Mouse (Mus musculus): ENCODE data around the gene Mif. TPM values are rescaled to one million over a fixed set of nuclear protein-coding genes. Genes with fewer than 3 reads are reported as not detected.
"Not testable (repeated sequence)": the region's sequence is repeated elsewhere in the genome, so short reads cannot be mapped to it uniquely, and the experiment has no call there.

Gene Mif
- total RNA-seq, 2 experiments from 2014 or later: 475 to 526 TPM

DNA sequence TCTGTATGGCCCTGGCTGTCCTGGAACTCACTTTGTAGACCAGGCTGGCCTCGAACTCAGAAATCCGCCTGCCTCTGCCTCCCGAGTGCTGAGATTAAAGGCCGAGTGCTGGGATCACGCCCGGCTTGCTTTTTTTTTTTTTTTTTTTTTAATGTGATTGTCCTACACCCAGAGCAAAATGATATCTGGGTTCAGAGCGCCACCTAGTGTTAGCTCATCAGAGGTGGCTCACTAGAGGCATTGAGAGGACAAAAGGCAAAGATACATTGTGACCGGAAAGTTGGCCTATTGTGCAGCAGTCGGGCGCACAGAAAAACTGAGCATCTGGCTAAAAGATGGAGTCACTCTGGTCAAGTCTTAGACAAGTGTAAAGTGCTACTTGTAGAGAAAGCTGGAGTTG lies 6.6 kb downstream of the Mif start:
- DNase-seq (ENCODE audit: extremely low spot score in 1 of 2, low spot score in 2 of 2): peak; percentile 81 to 85
- H3K4me3 ChIP-seq: no peak overlapping the region
- peak; percentile 73 for TF ChIP-seq CTCF (IDR thresholded peaks at IDR 0.05)
- no peak overlapping the region for H3K27ac ChIP-seq
- intact Hi-C loops (cut with DNase I): loop anchor here (1.0 to 2.0 kb wide), 3 partner anchors 109 to 267 kb away; no protein-coding TSS in a partner anchor

- Histone ChIP-seq H3K27ac (no peak overlapping the region), H3K4me3 (no peak overlapping the region)
- DNase-seq (ENCODE audit: extremely low spot score in 1 of 2, low spot score in 2 of 2): no peak
- intact Hi-C loops (cut with DNase I): loop anchor here (1.0 to 2.0 kb wide), 3 partner anchors 108 to 266 kb away; no protein-coding TSS in a partner anchor
- TF ChIP-seq CTCF (IDR thresholded peaks at IDR 0.05): no peak
Measured at GRCm38 (mm10) chr10:75852539-75853125, 7.4 kb downstream of the Mif start.

DNA sequence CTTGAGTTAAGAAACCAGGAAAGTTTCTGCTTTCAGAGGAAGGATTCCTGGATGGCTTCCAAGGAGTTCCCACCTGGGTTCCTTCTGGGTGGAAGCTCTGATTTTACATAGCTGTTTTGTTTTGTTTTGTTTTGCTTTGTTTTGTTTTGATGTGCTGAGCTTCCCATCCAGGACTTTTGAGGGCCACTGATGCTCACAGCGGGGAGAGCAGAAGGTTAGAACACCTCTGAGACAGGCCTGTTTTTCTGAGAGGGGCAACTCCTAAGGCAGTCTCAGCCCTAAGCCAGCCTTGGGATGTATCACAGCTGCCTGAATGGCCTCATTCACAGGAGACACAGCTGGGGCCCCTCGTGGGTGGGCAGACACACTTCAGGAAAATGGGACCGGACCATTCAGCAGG lies 8.4 kb downstream of the Mif start:
- H3K27ac ChIP-seq: no peak overlapping the region
- DNase-seq (ENCODE audit: extremely low spot score in 1 of 2, low spot score in 2 of 2): no peak
- no peak for TF ChIP-seq CTCF (IDR thresholded peaks at IDR 0.05)
- no peak overlapping the region for H3K4me3 ChIP-seq
- intact Hi-C loops (cut with DNase I): loop anchor here (2.0 kb wide), 1 partner anchor 217 kb away; no protein-coding TSS in a partner anchor

DNA sequence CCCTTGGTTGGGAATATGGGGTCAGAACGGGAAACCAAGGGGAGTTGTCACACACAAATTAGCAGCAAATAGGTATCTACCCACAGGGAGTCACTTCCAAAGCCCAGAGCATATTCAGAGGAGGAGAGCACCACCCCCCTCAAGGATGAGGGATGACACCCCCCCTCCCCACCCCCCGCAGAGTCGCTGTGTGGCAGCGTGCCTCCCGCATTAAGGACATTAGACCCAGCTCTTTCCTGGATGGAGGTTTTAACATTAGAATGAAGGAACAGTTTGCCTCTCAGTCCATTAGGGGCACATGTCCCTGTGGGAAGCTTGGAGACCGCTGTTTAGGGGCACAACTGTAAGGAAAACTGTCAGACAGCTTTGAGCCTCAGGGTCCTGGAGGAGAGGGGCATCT lies 9.0 kb downstream of the Mif start:
- Histone ChIP-seq H3K27ac (no peak overlapping the region), H3K4me3 (no peak overlapping the region)
- TF ChIP-seq CTCF (IDR thresholded peaks at IDR 0.05): no peak
- DNase-seq (ENCODE audit: extremely low spot score in 1 of 2, low spot score in 2 of 2): no peak
- intact Hi-C loops (cut with DNase I): no loop called here

DNA sequence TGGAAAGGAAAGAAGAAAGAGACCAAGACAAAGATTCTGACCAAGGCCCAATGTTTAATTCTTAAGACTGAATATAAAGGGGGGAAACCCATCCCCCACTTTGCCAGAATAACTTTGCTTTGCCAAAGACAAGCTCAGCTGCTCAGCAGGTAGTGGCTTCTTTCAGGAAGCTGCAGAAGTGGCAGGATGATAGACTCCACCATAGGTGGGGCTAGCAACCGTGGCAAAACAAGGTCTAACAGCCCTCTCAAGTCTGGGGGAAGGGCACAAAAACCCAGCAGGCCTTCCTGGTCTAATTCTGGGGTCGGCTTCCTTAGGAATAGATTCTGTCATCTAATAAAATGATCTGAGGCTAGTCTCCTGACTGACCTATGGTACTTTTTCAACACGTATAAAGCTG lies 11.7 kb downstream of the Mif start:
- DNase-seq (ENCODE audit: extremely low spot score in 1 of 2, low spot score in 2 of 2): no peak
- intact Hi-C loops (cut with DNase I): no loop called here

DNA sequence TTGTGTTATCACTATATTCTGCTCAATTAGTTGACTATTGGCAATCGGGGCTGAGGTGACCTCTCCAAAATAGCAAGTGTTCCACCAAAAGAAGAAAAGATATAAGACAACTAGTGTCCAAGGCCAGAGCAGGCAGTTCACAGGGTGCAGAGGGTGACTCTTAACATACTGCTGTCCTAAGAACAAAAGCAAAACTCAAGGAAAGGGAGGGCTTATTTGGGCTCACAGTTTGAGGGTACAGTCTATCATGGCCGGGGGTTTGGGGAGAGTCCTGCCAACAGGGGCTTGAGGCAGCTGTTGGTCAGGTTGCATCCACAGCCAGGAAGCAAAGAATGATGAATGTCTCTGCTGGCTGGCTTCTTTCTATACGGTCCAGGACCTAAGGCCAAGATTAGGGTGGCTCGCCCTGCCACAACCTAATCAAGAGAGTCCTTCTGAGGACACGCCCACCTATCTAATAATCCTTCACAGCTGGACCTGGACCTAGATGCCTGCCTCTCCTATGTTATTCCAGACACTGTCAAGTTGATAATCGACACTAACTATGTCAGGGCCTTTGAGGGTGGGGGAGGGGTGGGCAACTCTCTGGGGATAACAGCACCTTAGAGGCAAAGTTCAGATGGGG lies 14.6 kb downstream of the Mif start:
- TF ChIP-seq CTCF (IDR thresholded peaks at IDR 0.05): no peak

More for the DNA sequence above, 11.7 kb downstream of the Mif start:
- Histone ChIP-seq H3K27ac (no peak overlapping the region), H3K4me3 (no peak overlapping the region)
- no peak for TF ChIP-seq CTCF (IDR thresholded peaks at IDR 0.05)

GRCm38 (mm10) chr10:75844800-75845199 lies 15.2 kb downstream of the Mif start:
- H3K27ac ChIP-seq: no peak overlapping the region
- intact Hi-C loops (cut with DNase I): no loop called here
- no peak for DNase-seq (ENCODE audit: extremely low spot score in 1 of 2, low spot score in 2 of 2)

More for the DNA sequence above, 14.6 kb downstream of the Mif start:
- Histone ChIP-seq H3K4me3 (no peak overlapping the region), H3K27ac (no peak overlapping the region)
- intact Hi-C loops (cut with DNase I): no loop called here
- no peak for DNase-seq (ENCODE audit: extremely low spot score in 1 of 2, low spot score in 2 of 2)

DNA sequence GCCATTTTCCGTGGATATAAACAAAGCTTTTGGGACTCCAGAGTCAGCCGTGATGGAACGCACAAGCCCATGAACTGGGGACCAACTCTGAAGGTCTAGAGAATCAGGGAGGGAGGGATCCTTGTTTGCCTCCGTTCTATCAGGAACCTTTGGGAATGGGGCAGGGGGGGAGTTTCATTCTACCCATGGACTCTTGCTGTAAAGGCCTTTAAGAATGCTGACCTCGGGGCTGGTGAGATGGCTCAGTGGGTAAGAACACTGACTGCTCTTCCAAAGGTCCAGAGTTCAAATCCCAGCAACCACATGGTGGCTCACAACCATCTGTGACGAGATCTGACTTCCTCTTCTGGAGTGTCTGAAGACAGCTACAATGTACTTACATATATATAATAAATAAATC lies 16.1 kb downstream of the Mif start:
- DNase-seq (ENCODE audit: extremely low spot score in 1 of 2, low spot score in 2 of 2); H3K4me3 ChIP-seq; H3K27ac ChIP-seq; intact Hi-C loops (cut with DNase I): not testable (repeated sequence)

More at GRCm38 (mm10) chr10:75844800-75845199, 15.2 kb downstream of the Mif start:
- TF ChIP-seq CTCF (IDR thresholded peaks at IDR 0.05): no peak
- H3K4me3 ChIP-seq: no peak overlapping the region

- Histone ChIP-seq H3K27ac (no peak overlapping the region), H3K4me3 (no peak overlapping the region)
- no peak for TF ChIP-seq CTCF (IDR thresholded peaks at IDR 0.05)
- DNase-seq (ENCODE audit: extremely low spot score in 1 of 2, low spot score in 2 of 2): no peak
- intact Hi-C loops (cut with DNase I): loop anchor here (5.0 kb wide), 1 partner anchor 252 kb away; the partner anchor contains the start of gene Ggt5
Measured at GRCm38 (mm10) chr10:75839092-75839491, 20.9 kb downstream of the Mif start.

DNA sequence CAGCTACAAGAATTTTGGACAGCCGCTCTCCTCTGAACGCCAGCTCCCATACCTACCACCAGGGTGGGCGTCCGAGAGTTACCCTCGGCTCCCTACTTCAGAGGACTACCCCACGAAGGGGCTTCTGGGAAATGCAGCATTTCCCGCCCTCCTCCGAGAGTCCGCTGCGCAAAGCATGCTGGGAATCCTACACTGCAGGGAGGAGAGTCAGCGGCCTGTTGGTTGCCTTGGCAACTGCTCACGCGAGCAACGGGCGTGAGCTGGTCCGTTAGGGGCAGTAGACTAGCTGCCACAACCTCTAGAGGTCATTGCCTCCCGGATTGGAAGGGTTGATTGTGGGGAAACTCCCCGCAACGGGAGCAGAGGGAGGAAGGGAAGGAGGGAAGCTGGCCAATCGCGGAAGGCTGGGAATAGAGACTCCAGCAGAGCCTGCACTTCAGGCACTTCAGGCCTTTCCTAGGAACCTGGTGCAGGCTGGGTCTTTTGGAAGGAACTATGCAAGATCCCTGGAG lies 22.7 kb downstream of the Mif start, which contains the start of gene Gstt2:
Gstt2 (minus strand) TSS at position 177 of the 512 bp plus-strand sequence.
- peak within 1 kb of the TSS; percentile 95 for H3K27ac ChIP-seq
- peak within 1 kb of the TSS; percentile 63 for H3K4me3 ChIP-seq
- intact Hi-C loops (cut with DNase I): loop anchor here (1.0 to 5.0 kb wide), 2 partner anchors 73 to 250 kb away; partner anchors contain the start of genes Cabin1 and Ggt5
- peak; percentile 89 to 92 for DNase-seq (ENCODE audit: extremely low spot score in 1 of 2, low spot score in 2 of 2)
- peak; percentile 35 for TF ChIP-seq CTCF (IDR thresholded peaks at IDR 0.05)

- Histone ChIP-seq H3K27ac (no peak overlapping the region; the same call in 1 of the 2 replicates), H3K4me3 (no peak overlapping the region)
- intact Hi-C loops (cut with DNase I): loop anchor here (5.0 kb wide), 1 partner anchor 249 kb away; the partner anchor contains the start of gene Ggt5
- TF ChIP-seq CTCF (IDR thresholded peaks at IDR 0.05): no peak; the same call in 1 of the 2 replicates
- DNase-seq (ENCODE audit: extremely low spot score in 1 of 2, low spot score in 2 of 2): no peak
Measured at GRCm38 (mm10) chr10:75835761-75836531, 24.1 kb downstream of the Mif start.

Data from left cerebral cortex, adult 2 months (tissue).